Mouse (Mus musculus) CD4-positive naive resting alpha-beta T cell, adult 76 days (primary cell): ENCODE data around the gene Tor2a. TPM values are rescaled to one million over a fixed set of nuclear protein-coding genes. Genes with fewer than 3 reads are reported as not detected.

Source experiments
- total RNA-seq: library from RNA; stranded (reverse); gene quantifications from one replicate; pipeline ENCODE4 v1.2.4, GENCODE M21; 2023

The Tor2a gene
- 26.4 TPM for total RNA-seq

GRCm38 (mm10) chr2:32757056-32757845 lies at the start of gene Tor2a:
Gene Tor2a, plus strand, starts transcription at chr2:32757234.

DNA sequence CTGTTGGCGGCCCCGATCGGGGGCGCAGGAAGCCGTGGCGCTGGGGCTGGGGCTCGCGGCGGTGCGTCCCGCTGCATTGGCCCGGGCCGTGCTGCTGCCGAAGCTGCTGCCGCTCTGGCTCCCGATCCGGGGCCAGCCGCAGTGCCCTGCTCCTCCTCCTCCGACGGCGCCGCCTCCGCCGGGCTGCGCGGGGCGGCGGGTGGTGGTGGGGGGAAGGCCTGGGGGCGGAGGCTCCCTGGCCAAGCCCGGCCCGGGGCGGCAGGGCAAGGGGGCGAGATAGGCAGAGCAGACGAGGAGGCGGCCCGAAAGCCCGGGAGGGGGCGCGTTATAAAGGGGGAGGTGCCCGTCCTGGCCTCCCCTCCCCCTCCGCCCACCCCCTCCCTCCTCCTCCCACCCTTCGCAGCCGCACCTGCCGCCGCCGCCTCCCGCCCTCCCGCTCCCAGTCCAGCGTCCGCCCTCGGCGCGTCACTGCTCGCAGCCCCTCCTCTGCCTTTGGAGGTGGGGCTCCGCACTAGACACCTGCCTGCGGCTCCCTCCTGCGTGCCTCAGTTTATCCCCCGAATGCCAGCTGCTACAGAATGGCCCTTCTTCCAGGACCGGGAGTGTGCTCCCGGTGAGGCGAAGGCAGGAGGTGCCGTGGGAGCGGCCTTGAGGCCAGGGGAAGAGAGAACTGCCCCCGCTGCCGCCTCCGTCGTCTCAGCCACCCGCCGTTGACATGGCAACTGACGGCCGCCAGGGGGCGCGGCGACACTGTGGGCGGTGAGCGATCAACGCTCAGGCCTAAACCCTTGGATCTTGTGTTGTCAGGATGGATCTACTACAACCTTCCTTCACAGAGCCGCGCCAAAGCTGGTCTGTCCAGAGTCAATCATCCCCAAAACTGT lies 43.9 kb upstream of the Tor2a start, which contains the start of gene Cdk9:
TSS of gene Cdk9 (minus strand) at position 143 of the 884 bp plus-strand sequence.

GRCm38 (mm10) chr2:32720681-32721229 lies 36.3 kb upstream of the Tor2a start, which contains the start of gene Sh2d3c:
Gene Sh2d3c, plus strand, starts transcription at chr2:32721055.

GRCm38 (mm10) chr2:32740916-32741272 lies 16.1 kb upstream of the Tor2a start, which contains the start of gene 6330409D20Rik:
Gene 6330409D20Rik, minus strand, starts transcription at chr2:32741016.

GRCm38 (mm10) chr2:32775359-32776074 lies 18.5 kb downstream of the Tor2a start, which contains the start of the genes Ttc16 and Ptrh1:
Gene Ttc16, minus strand, starts transcription at chr2:32775633.
Gene Ptrh1, plus strand, starts transcription at chr2:32775786.

GRCm38 (mm10) chr2:32784048-32784681 lies 27.1 kb downstream of the Tor2a start, which contains the start of gene Cfap157:
Gene Cfap157, minus strand, starts transcription at chr2:32784428.

Other genes starting within 250 kb of the Tor2a start
- gene Fam102a, start 221.9 kb upstream of the Tor2a start, total RNA-seq = 163 TPM
- 50.7 TPM for gene Dpm2, start 186.4 kb upstream of the Tor2a start, total RNA-seq
- gene Pip5kl1, start 182.4 kb upstream of the Tor2a start, total RNA-seq = 0.76 TPM
- gene 9430097D07Rik, start 181.6 kb upstream of the Tor2a start, total RNA-seq = not detected
- 18.8 TPM for gene St6galnac4, start 170.1 kb upstream of the Tor2a start, total RNA-seq
- 4.1 TPM for gene St6galnac6, start 157.5 kb upstream of the Tor2a start, total RNA-seq
- not detected for gene Ak1, start 135.5 kb upstream of the Tor2a start, total RNA-seq
- 3.4 TPM for gene Eng, start 110.6 kb upstream of the Tor2a start, total RNA-seq
- gene Fpgs, start 53.1 kb upstream of the Tor2a start, total RNA-seq = 26.7 TPM
- gene Cdk9, start 44.2 kb upstream of the Tor2a start, total RNA-seq = 92.9 TPM
- gene Sh2d3c, start 36.2 kb upstream of the Tor2a start, total RNA-seq = 81.0 TPM
- not detected for gene 6330409D20Rik, start 16.2 kb upstream of the Tor2a start, total RNA-seq
- gene Ttc16, start 18.4 kb downstream of the Tor2a start, total RNA-seq = 0.21 TPM
- gene Ptrh1, start 18.6 kb downstream of the Tor2a start, total RNA-seq = 3.8 TPM
- not detected for gene Cfap157, start 27.2 kb downstream of the Tor2a start, total RNA-seq
- 1.3 TPM for gene Stxbp1, start 90.0 kb downstream of the Tor2a start, total RNA-seq
- 0.67 TPM for gene Fam129b, start 118.9 kb downstream of the Tor2a start, total RNA-seq
- gene Rpl12, start 204.3 kb downstream of the Tor2a start, total RNA-seq = 1,193 TPM
- 13.2 TPM for gene Lrsam1, start 204.4 kb downstream of the Tor2a start, total RNA-seq
- gene Slc2a8, start 224.8 kb downstream of the Tor2a start, total RNA-seq = 5.8 TPM